Mouse (Mus musculus) neutrophil, adult 5-6 weeks (primary cell): ENCODE measurements around the gene Dock10. TPM values are rescaled to one million over a fixed set of nuclear protein-coding genes. Genes with fewer than 3 reads are reported as not detected.
"Not testable (repeated sequence)": the region's sequence is repeated elsewhere in the genome, so short reads cannot be mapped to it uniquely, and the experiment has no call there.

ENCODE experiments used
- ATAC-seq: fragments of 151-379, 151-347 bp; 2 replicates; pipeline ENCODE4 v1.8.0; 2017; ENCODE audit warnings: mild to moderate bottlenecking, moderate TSS enrichment; ENCODE audit not compliant: insufficient number of reproducible peaks, poor library complexity, low FRiP score, severe bottlenecking; ENCODE audit errors: extremely low read depth
- total RNA-seq: library from RNA; stranded (forward); fragments of 200-1000 nt; gene quantifications from 2 replicates; pipeline ENCODE4 v1.2.3, GENCODE M21; 2017

Dock10 gene
- 186 and 187 TPM in 2 replicates for total RNA-seq

GRCm38 (mm10) chr1:80757977-80758797 lies at the start of gene Dock10:
Dock10 (minus strand) TSS chr1:80758527.
- peak; percentile 61 for ATAC-seq

DNA sequence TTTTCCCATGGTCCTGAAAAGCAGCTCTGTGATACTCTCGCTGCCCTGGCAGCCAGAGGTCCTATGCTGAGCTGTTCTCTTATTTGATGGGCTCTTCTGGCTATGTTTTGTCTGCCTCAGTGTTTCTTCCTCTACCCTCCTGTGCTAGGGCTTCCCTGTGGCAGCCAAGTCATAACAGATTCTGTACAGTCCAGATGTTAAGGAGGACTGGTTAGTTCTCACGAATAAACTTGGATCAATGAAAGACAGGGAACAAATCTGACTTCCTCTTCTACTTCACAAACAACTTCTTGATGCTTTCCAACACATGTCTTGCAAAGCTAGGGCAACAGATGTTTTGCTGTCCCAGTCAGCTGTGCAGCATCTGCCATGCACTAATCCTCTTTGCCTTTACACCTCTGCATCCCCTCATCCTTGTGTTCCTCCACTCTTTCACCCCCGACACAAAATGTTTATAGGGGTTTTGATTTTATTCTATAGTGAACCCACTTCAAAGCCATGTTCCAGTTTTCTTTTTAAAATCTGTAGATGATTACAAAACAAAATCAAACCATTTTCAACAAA lies 48.6 kb upstream of the Dock10 start:
- no peak for ATAC-seq

DNA sequence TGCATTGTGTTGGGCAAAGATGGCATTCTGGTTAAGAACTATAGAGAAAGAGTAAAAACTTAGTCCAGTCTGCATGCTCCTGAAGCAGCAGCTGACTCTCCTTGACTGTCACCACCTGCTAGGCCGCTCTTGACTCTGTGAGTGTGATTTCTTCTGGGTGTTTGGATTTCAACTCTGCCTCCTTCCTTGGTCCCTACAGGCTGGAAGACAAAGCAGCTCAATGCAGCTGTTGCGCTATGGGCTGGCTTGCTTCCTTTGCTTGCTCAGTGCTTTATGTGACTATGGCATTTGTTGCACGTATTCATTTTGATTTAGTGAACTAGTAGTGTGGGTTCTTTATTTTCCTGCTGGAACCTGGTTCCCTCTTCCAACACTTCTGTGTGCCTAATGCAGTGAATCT lies 43.7 kb upstream of the Dock10 start:
- no peak for ATAC-seq

DNA sequence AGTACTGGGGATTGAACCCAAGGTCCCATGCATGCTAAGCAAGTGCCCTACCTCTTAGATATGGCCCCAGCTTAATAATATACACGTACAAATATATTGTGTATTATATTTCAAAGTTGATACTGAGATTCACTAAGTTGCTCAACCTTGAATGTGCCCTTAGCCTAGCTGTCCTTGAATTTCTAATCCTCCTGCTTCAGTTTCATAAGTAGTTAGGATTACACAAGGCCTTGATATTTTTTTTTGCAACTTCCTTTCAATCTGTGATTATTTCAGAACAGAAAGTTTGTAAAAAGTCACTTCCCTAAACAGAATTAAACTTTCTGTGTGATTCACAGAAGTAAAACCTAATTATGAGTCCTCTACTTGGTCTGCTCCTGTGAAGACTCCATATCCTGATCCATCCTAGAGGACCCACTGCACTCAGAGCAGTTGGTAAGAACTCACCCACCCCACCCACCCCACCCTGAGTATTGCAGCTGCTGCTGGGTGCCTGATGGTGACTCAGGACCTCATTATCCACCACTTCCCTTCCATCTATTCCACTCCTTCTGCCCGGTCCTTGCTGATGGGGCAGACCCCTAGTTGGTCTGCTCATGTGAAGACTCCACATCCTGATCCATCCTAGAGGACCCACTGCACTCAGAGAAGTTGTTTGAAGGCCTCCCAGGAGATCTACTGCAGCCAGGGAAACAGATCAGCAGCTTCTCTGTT lies 26.9 kb upstream of the Dock10 start:
- no peak for ATAC-seq

- ATAC-seq = no peak
Measured at GRCm38 (mm10) chr1:80784155-80784554, 25.8 kb upstream of the Dock10 start.

- ATAC-seq = peak; percentile 78
Measured at GRCm38 (mm10) chr1:80765504-80765903, 7.2 kb upstream of the Dock10 start.

GRCm38 (mm10) chr1:80763042-80763950 lies 5.0 kb upstream of the Dock10 start:
- no peak for ATAC-seq

GRCm38 (mm10) chr1:80758798-80759184 lies 464 bp upstream of the Dock10 start:
- no peak for ATAC-seq

DNA sequence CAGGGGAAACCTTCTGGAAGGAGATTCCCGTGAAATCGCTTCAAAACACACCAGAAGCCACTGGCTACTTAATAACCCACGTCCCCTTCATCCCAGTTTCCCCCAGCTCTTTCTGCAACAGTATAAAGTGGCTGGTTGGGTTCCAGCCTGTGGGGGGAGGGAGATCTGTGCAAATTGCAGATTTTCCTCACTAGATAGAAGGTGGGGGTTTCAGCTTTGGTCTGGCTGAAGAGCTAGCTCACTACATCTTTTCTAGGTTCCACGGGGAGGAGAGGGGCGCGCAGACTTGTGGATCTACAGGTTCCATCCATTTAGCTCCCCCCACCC lies 714 bp downstream of the Dock10 start:
- no peak for ATAC-seq

DNA sequence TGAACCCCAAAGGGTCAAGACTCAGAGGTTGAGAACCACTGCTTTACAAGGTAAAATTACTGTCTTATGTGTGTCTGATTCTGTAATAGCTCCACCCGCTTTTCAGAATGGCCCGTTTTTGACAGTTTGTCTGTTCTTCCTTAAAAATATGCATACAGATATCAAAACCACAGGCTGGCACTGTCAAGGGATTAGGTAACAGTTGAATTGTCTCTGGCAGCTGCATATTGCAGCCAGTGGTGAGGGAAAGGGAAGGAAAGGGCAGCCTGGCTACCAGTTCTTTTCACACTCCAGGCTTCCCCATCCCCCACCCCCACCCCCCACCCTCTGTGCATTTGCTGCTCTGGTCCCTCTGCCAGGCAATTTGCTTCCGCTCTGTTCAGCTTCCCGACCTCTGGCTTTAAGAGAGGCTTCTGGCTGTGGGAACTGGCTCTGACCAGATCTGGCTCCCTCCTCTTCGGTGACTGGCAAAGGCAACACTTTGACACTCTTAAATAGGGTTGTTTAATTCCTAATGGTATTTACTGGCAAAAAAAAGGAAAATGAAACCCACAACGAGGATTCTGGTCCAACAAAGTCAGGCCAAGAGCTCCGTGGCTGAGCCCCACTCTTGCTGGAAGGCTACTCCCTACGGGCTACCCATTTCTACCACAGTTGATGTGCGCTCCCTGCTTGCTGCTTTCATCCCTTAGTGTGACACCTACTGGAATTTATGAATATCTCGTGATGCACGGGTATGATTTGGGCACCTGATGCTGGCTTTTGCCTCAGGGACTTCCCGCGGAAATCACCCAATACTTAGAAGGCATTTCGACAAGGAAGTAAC lies 1.3 kb downstream of the Dock10 start:
- ATAC-seq = peak; percentile 27

- no peak for ATAC-seq
Measured at GRCm38 (mm10) chr1:80756060-80756439, 2.3 kb downstream of the Dock10 start.

GRCm38 (mm10) chr1:80755296-80756059 lies 2.8 kb downstream of the Dock10 start:
- ATAC-seq = peak; percentile 20; the same call in 1 of the 2 replicates

GRCm38 (mm10) chr1:80749122-80749521 lies 9.2 kb downstream of the Dock10 start:
- not testable (repeated sequence) for ATAC-seq

- no peak for ATAC-seq
Measured at GRCm38 (mm10) chr1:80746691-80747463, 11.4 kb downstream of the Dock10 start.

- ATAC-seq = peak; percentile 57; the same call in 1 of the 2 replicates
Measured at GRCm38 (mm10) chr1:80746195-80746594, 12.1 kb downstream of the Dock10 start.

DNA sequence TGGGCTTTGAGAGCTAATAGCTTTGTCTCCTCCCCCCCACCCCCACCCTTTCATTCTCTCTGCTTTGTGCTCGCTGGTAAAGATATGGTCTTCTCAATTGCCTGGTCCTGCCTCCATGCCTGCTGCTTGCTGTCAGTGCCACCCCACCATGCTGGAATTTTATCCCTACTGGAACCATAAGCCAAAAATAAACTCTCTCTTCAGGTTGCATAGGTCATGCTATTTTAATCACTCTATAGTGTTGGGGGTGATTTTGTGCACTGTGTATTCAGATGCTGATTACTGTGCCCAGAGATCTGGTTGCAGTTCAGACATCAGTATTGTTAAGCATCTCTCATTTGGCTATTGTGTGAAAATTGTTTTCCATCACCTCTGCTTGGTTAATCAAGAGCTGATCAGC lies 18.9 kb downstream of the Dock10 start:
- no peak for ATAC-seq

GRCm38 (mm10) chr1:80737812-80738391 lies 20.4 kb downstream of the Dock10 start:
- no peak for ATAC-seq
